ENCODE assay signal across 15 mouse cellular contexts in the genomic region with DNA sequence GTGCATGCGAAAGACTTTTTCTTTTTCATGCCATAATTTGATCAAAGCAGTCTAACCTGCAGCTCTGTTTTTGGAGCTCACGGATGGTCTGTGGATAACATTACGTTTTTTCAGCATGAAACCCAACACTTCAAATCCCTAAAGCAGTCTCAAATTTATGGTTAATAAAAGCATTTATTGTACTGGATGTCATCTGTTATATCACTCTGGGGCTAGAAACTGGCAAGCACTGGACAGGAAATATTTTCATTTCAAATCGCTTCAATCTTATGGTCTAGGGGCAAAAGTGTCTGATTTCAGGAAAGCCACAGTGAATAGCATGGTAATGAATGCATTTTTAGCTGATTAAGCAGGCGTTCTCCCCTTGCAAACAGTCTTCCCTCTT. TPM values are rescaled to one million over a fixed set of nuclear protein-coding genes. Genes with fewer than 3 reads are reported as not detected.
DNase-seq lines count a peak whose midpoint lies in the region; ATAC-seq and TF ChIP-seq lines count a peak whose summit lies in the region.
"Had no signal": no experiment of that assay in that cellular context is flagged by ENCODE, and none has a peak within 500 bp of the region (broad histone marks: within the 10 kb centered on the region; RNA-seq: fewer than 3 reads in every experiment).

No protein-coding gene starts in this region.

- no peaks in the 10 kb centered on the region for H3K27me3 ChIP-seq in kidney, postnatal 0 days (ENCODE audit: insufficient read depth, low read length)
- H3K27me3 ChIP-seq in forebrain, postnatal 0 days (ENCODE audit: insufficient read depth, low read length) = no peaks in the 10 kb centered on the region
- H3K27me3 ChIP-seq in limb, embryonic 14.5 days (ENCODE audit: control insufficient read depth, insufficient read depth, low read length) = no peaks in the 10 kb centered on the region
- no peaks in the 10 kb centered on the region for H3K27me3 ChIP-seq in neural tube, embryonic 14.5 days (ENCODE audit: control insufficient read depth, insufficient read depth, low read length)

- no peaks in the 10 kb centered on the region for H3K9me3 ChIP-seq in kidney, postnatal 0 days (replicated peaks; ENCODE audit: low read length)
- no peaks in the 10 kb centered on the region for H3K9me3 ChIP-seq in forebrain, postnatal 0 days (ENCODE audit: low read length)
- no peaks in the 10 kb centered on the region for H3K9me3 ChIP-seq in limb, embryonic 14.5 days (ENCODE audit: control insufficient read depth, low read length)
- H3K9me3 ChIP-seq in neural tube, embryonic 14.5 days (ENCODE audit: control insufficient read depth, low read length) = no peaks in the 10 kb centered on the region

- no peaks in the 10 kb centered on the region for H3K36me3 ChIP-seq in kidney, postnatal 0 days (ENCODE audit: insufficient read depth, low read length)
- H3K36me3 ChIP-seq in forebrain, postnatal 0 days (ENCODE audit: insufficient read depth) = no peaks in the 10 kb centered on the region
- 0 out of 2 replicates have a peak, but pooled peaks cover 4% of the 10 kb centered on the region for H3K36me3 ChIP-seq in limb, embryonic 14.5 days (ENCODE audit: control insufficient read depth, insufficient read depth, low read length)
- no peaks in the 10 kb centered on the region for H3K36me3 ChIP-seq in neural tube, embryonic 14.5 days (ENCODE audit: control insufficient read depth, insufficient read depth, low read length)

- TF ChIP-seq POLR2A in limb, embryonic 14.5 days (IDR thresholded peaks at IDR 0.05; ENCODE audit: borderline replicate concordance, extremely low read depth, insufficient read depth, insufficient read length) = no peak

- H3K9ac ChIP-seq in kidney, postnatal 0 days (ENCODE audit: low read depth, low read length) = no peak overlapping the region
- H3K9ac ChIP-seq in forebrain, postnatal 0 days = no peak overlapping the region
- H3K9ac ChIP-seq in limb, embryonic 14.5 days (ENCODE audit: low read depth, low read length, severe bottlenecking) = no peak overlapping the region
- no peak overlapping the region for H3K9ac ChIP-seq in neural tube, embryonic 14.5 days (replicated peaks; ENCODE audit: low read depth, low read length)

- peak overlapping the region; percentile 60; the same call in 1 of the 2 replicates for H3K27ac ChIP-seq in kidney, postnatal 0 days
- peak overlapping the region; percentile 21; the same call in 1 of the 2 replicates for H3K27ac ChIP-seq in forebrain, postnatal 0 days (ENCODE audit: low read depth, low read length)
- peak overlapping the region; percentile 76 for H3K27ac ChIP-seq in limb, embryonic 14.5 days (replicated peaks; ENCODE audit: low read depth, low read length)
- peak overlapping the region; percentile 68 for H3K27ac ChIP-seq in neural tube, embryonic 14.5 days (ENCODE audit: low read depth, low read length)
- H3K27ac ChIP-seq: heart, adult 2 months had no signal

- no peak for TF ChIP-seq CTCF in kidney, postnatal 0 days (IDR thresholded peaks at IDR 0.05; ENCODE audit: low read depth)
- no peak for TF ChIP-seq CTCF in forebrain, postnatal 0 days (IDR thresholded peaks at IDR 0.05; ENCODE audit: low read depth)

- H3K4me2 ChIP-seq in kidney, postnatal 0 days (ENCODE audit: low read length) = no peak overlapping the region
- no peak overlapping the region for H3K4me2 ChIP-seq in forebrain, postnatal 0 days (ENCODE audit: low read depth)
- H3K4me2 ChIP-seq in limb, embryonic 14.5 days (replicated peaks; ENCODE audit: low read depth, low read length, severe bottlenecking) = no peak overlapping the region
- H3K4me2 ChIP-seq in neural tube, embryonic 14.5 days (ENCODE audit: low read depth, low read length) = no peak overlapping the region

- WGBS in kidney, postnatal 0 days = 31% methylated on average over 5 of the region's 5 CpGs
- 44% methylated on average over 5 of the region's 5 CpGs for WGBS in forebrain, postnatal 0 days
- WGBS in limb, embryonic 14.5 days = 14% methylated on average over 5 of the region's 5 CpGs
- WGBS in neural tube, embryonic 14.5 days = 24% methylated on average over 5 of the region's 5 CpGs

- no peak for DNase-seq in kidney, postnatal 0 days (ENCODE audit: low spot score)
- no peak for DNase-seq in kidney, postnatal 10 days
- no peak for DNase-seq in forebrain, postnatal 0 days
- DNase-seq in limb, embryonic 14.5 days (ENCODE audit: low spot score) = peak; percentile 76
- DNase-seq in embryo, embryonic 9.5 days (ENCODE audit: extremely low spot score) = no peak
- no peak for DNase-seq in embryo, embryonic 11 days
- DNase-seq in testis, postnatal 14 days (ENCODE audit: low spot score) = no peak
- DNase-seq: cerebellum, postnatal 25 days; heart, adult 2 months; heart, postnatal 36 days; lung, adult 2 months; thymus, postnatal 25 days had no signal

- no peak for ATAC-seq in kidney, postnatal 0 days (replicated peaks; ENCODE audit: low FRiP score, low read depth)
- ATAC-seq in forebrain, postnatal 0 days = no peak
- peak; percentile 71; the same call in 1 of the 2 replicates for ATAC-seq in limb, embryonic 14.5 days (ENCODE audit: low FRiP score, low read depth)
- no peak for ATAC-seq in neural tube, embryonic 14.5 days (ENCODE audit: low read depth)

- H3K4me1 ChIP-seq in kidney, postnatal 0 days (replicated peaks; ENCODE audit: insufficient read depth, low read length) = peaks cover 18% of the 10 kb centered on the region
- H3K4me1 ChIP-seq in forebrain, postnatal 0 days (ENCODE audit: insufficient read depth) = peaks cover 4% of the 10 kb centered on the region; the same call in 1 of the 2 replicates
- peaks cover 55% of the 10 kb centered on the region for H3K4me1 ChIP-seq in limb, embryonic 14.5 days (ENCODE audit: control insufficient read depth, insufficient read depth, low read length)
- H3K4me1 ChIP-seq in neural tube, embryonic 14.5 days (ENCODE audit: control insufficient read depth, insufficient read depth, low read length) = peaks cover 13% of the 10 kb centered on the region; the same call in 1 of the 2 replicates

- no peak overlapping the region for H3K4me3 ChIP-seq in kidney, postnatal 0 days (replicated peaks; ENCODE audit: low read depth, low read length)
- no peak overlapping the region for H3K4me3 ChIP-seq in forebrain, postnatal 0 days (ENCODE audit: low read depth, low read length)
- H3K4me3 ChIP-seq in limb, embryonic 14.5 days (replicated peaks; ENCODE audit: low read length) = no peak overlapping the region
- H3K4me3 ChIP-seq in neural tube, embryonic 14.5 days (ENCODE audit: low read depth, low read length) = no peak overlapping the region
- H3K4me3 ChIP-seq: heart, adult 2 months; megakaryocyte, embryonic 14.5 days had no signal

RNA-seq across cellular contexts. Expression of gene Il17rd, which starts 12.8 kb away (rescaled TPM):
- polyA plus RNA-seq in kidney, postnatal 0 days (2015; fragmentation: Nextera tagmentation; extraction: Ambion mirVana) = 3.9 TPM in 2 replicates
- 5.7 and 7.2 TPM in 2 replicates for total RNA-seq in forebrain, postnatal 0 days (2014; rRNA removed)
- polyA plus RNA-seq in forebrain, postnatal 0 days (2015; fragmentation: Nextera tagmentation; extraction: Ambion mirVana) = 0.62 and 1.5 TPM in 2 replicates
- polyA plus RNA-seq in limb, embryonic 14.5 days (2012; rRNA removed) = 15.4 and 19.1 TPM in 2 replicates
- 6.0 and 9.3 TPM in 2 replicates for polyA plus RNA-seq in limb, embryonic 14.5 days (2014; fragmentation: Nextera tagmentation; extraction: Ambion mirVana)
- polyA plus RNA-seq in neural tube, embryonic 14.5 days (2014; fragmentation: Nextera tagmentation; extraction: Ambion mirVana) = 2.1 and 2.4 TPM in 2 replicates

RNA-seq across cellular contexts. Expression of gene Hesx1, which starts 57.3 kb away (rescaled TPM):
- 1.9 and 2.3 TPM in 2 replicates for polyA plus RNA-seq in kidney, postnatal 0 days (2015; fragmentation: Nextera tagmentation; extraction: Ambion mirVana)
- not detected in 2 replicates for total RNA-seq in forebrain, postnatal 0 days (2014; rRNA removed)
- not detected in 2 replicates for polyA plus RNA-seq in forebrain, postnatal 0 days (2015; fragmentation: Nextera tagmentation; extraction: Ambion mirVana)
- 0.14 TPM in 1 of 2 replicates, not detected in the other for polyA plus RNA-seq in limb, embryonic 14.5 days (2012; rRNA removed)
- not detected in 2 replicates for polyA plus RNA-seq in limb, embryonic 14.5 days (2014; fragmentation: Nextera tagmentation; extraction: Ambion mirVana)
- polyA plus RNA-seq in neural tube, embryonic 14.5 days (2014; fragmentation: Nextera tagmentation; extraction: Ambion mirVana) = not detected in 2 replicates
- total RNA-seq: heart, adult 2 months; heart, postnatal 36 days; left cerebral cortex, postnatal 10 days had no signal
- polyA plus RNA-seq: heart, adult 2 months; lung, adult 2 months had no signal

Comparison
In these comparisons a context has a peak if more than half of its experiments do, and no peak if none do; other contexts are left out.
1. H3K27ac ChIP-seq: peak in every context shown above with its lines; median percentile 76 in limb, embryonic 14.5 days; 68 in neural tube, embryonic 14.5 days; 60 in kidney, postnatal 0 days; 21 in forebrain, postnatal 0 days.